Mouse (Mus musculus) liver, embryonic 14.5 days (tissue): ENCODE measurements at regions not wholly inside any gene's neighbourhood (a gene's known extent, or its start where the extent isn't known, plus 50 kb on each side); places are given as distances from the start of the nearest gene placed in this dataset.

Experiments used
- CTCF ChIP-seq: IDR thresholded peaks from 2 replicates; pipeline ENCODE4 v1.5.1; 2016; ENCODE audit warnings: antibody characterized with exemption, low read depth, control low read depth
- EP300 ChIP-seq: IDR thresholded peaks from 2 replicates; pipeline ENCODE4 v1.6.1; 2016; ENCODE audit warnings: antibody characterized with exemption, low read depth

DNA sequence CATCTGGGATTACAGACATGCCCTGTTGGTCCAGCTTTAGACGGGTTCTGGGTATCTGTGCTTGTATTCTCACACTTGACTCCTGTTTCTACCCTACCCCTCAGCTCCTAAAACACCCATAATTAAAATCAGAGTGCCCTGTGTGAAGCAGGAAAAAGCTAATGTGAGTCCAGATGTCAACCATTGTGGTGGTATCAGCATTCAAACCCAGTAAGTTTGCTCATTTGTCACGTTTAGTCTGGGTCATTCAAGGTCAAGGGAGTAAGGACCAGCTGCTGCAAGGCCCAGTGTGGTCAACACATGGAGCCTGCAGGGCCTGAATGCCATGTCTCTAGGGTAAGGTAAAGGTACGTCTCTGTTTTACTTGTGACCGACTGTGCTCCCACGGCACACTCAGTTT, 188.9 kb downstream of the Uaca start:
- TF ChIP-seq CTCF (no peak), EP300 (no peak)
